Mouse (Mus musculus): ENCODE data around the gene Wdr74. TPM values are rescaled to one million over a fixed set of nuclear protein-coding genes. Genes with fewer than 3 reads are reported as not detected.

Gene Wdr74
- 91.0 and 95.2 TPM in 2 replicates for polyA plus RNA-seq (2015; fragmentation: Nextera tagmentation; extraction: Ambion mirVana)

GRCm38 (mm10) chr19:8735389-8736159 is at the start of gene Wdr74:
Gene Wdr74, plus strand, starts transcription at chr19:8735827.
- peak; percentile 94 for ATAC-seq (ENCODE audit: low FRiP score)
- peak within 1 kb of the TSS; percentile 77 for H3K4me3 ChIP-seq (replicated peaks)
- peak within 1 kb of the TSS; percentile 84 for H3K4me2 ChIP-seq
- peak within 1 kb of the TSS; percentile 85 for H3K9ac ChIP-seq (replicated peaks)
- H3K27ac ChIP-seq (replicated peaks), result peak within 1 kb of the TSS; percentile 86
- H3K4me1 ChIP-seq, result peaks cover 26% of the 10 kb centered on the region
- H3K36me3 ChIP-seq, result peaks cover 23% of the 10 kb centered on the region
- no peaks in the 10 kb centered on the region for H3K9me3 ChIP-seq (replicated peaks)
- under 1% methylated on average over 32 of the region's 32 CpGs for WGBS
- no peaks in the 10 kb centered on the region for H3K27me3 ChIP-seq (replicated peaks)

GRCm38 (mm10) chr19:8691871-8692539 is 43.6 kb upstream of the Wdr74 start:
- Histone ChIP-seq H3K4me3 (replicated peaks) (no peak overlapping the region), H3K9ac (replicated peaks) (no peak overlapping the region), H3K27me3 (replicated peaks) (no peaks in the 10 kb centered on the region), H3K9me3 (replicated peaks) (no peaks in the 10 kb centered on the region), H3K4me2 (no peak overlapping the region), H3K36me3 (no peaks in the 10 kb centered on the region), H3K27ac (replicated peaks) (no peak overlapping the region), H3K4me1 (no peaks in the 10 kb centered on the region)
- WGBS, result 52% methylated on average over 9 of the region's 9 CpGs
- ATAC-seq (ENCODE audit: low FRiP score), result no peak

GRCm38 (mm10) chr19:8692740-8693139 is 42.9 kb upstream of the Wdr74 start:
- Histone ChIP-seq H3K27me3 (replicated peaks) (no peaks in the 10 kb centered on the region), H3K9ac (replicated peaks) (no peak overlapping the region), H3K9me3 (replicated peaks) (no peaks in the 10 kb centered on the region), H3K4me3 (replicated peaks) (no peak overlapping the region), H3K36me3 (no peaks in the 10 kb centered on the region), H3K4me2 (no peak overlapping the region), H3K27ac (replicated peaks) (no peak overlapping the region), H3K4me1 (no peaks in the 10 kb centered on the region)
- 59% methylated on average over 5 of the region's 5 CpGs for WGBS
- ATAC-seq (ENCODE audit: low FRiP score), result no peak

- H3K4me3 ChIP-seq (replicated peaks), result no peak overlapping the region
- no peaks in the 10 kb centered on the region for H3K27me3 ChIP-seq (replicated peaks)
- no peaks in the 10 kb centered on the region for H3K36me3 ChIP-seq
- no peak overlapping the region for H3K27ac ChIP-seq (replicated peaks)
- no peaks in the 10 kb centered on the region for H3K4me1 ChIP-seq
- H3K4me2 ChIP-seq, result no peak overlapping the region
- no peak overlapping the region for H3K9ac ChIP-seq (replicated peaks)
- WGBS, result 59% methylated on average over 6 of the region's 6 CpGs
- ATAC-seq (ENCODE audit: low FRiP score), result no peak
- H3K9me3 ChIP-seq (replicated peaks), result no peaks in the 10 kb centered on the region
Observed at GRCm38 (mm10) chr19:8695330-8695729, 40.3 kb upstream of the Wdr74 start.

GRCm38 (mm10) chr19:8699652-8700051 is 36.0 kb upstream of the Wdr74 start:
- Histone ChIP-seq H3K9me3 (replicated peaks) (no peaks in the 10 kb centered on the region), H3K4me3 (replicated peaks) (no peak overlapping the region), H3K4me2 (no peak overlapping the region), H3K27ac (replicated peaks) (no peak overlapping the region), H3K4me1 (no peaks in the 10 kb centered on the region), H3K36me3 (no peaks in the 10 kb centered on the region), H3K9ac (replicated peaks) (no peak overlapping the region), H3K27me3 (replicated peaks) (no peaks in the 10 kb centered on the region)
- 82% methylated on average over 9 of the region's 9 CpGs for WGBS
- no peak for ATAC-seq (ENCODE audit: low FRiP score)

- ATAC-seq (ENCODE audit: low FRiP score), result no peak
- Histone ChIP-seq H3K9ac (replicated peaks) (no peak overlapping the region), H3K4me3 (replicated peaks) (no peak overlapping the region), H3K4me2 (no peak overlapping the region), H3K27ac (replicated peaks) (no peak overlapping the region), H3K27me3 (replicated peaks) (no peaks in the 10 kb centered on the region), H3K9me3 (replicated peaks) (no peaks in the 10 kb centered on the region), H3K36me3 (peaks cover 11% of the 10 kb centered on the region), H3K4me1 (no peaks in the 10 kb centered on the region)
- 62% methylated on average over 3 of the region's 3 CpGs for WGBS
Observed at GRCm38 (mm10) chr19:8702458-8702857, 33.2 kb upstream of the Wdr74 start.

- H3K27ac ChIP-seq (replicated peaks), result no peak overlapping the region
- H3K27me3 ChIP-seq (replicated peaks), result no peaks in the 10 kb centered on the region
- no peaks in the 10 kb centered on the region for H3K9me3 ChIP-seq (replicated peaks)
- no peaks in the 10 kb centered on the region for H3K4me1 ChIP-seq
- peaks cover 22% of the 10 kb centered on the region for H3K36me3 ChIP-seq
- H3K4me2 ChIP-seq, result no peak overlapping the region
- ATAC-seq (ENCODE audit: low FRiP score), result no peak
- no peak overlapping the region for H3K9ac ChIP-seq (replicated peaks)
- 54% methylated on average over 4 of the region's 4 CpGs for WGBS
- no peak overlapping the region for H3K4me3 ChIP-seq (replicated peaks)
Observed at GRCm38 (mm10) chr19:8703571-8703970, 32.1 kb upstream of the Wdr74 start.

GRCm38 (mm10) chr19:8705026-8705708 is 30.5 kb upstream of the Wdr74 start:
- Histone ChIP-seq H3K9me3 (replicated peaks) (no peaks in the 10 kb centered on the region), H3K27ac (replicated peaks) (no peak overlapping the region), H3K4me3 (replicated peaks) (no peak overlapping the region), H3K27me3 (replicated peaks) (no peaks in the 10 kb centered on the region), H3K4me1 (no peaks in the 10 kb centered on the region), H3K36me3 (peaks cover 37% of the 10 kb centered on the region), H3K9ac (replicated peaks) (no peak overlapping the region), H3K4me2 (no peak overlapping the region)
- 73% methylated on average over 6 of the region's 6 CpGs for WGBS
- ATAC-seq (ENCODE audit: low FRiP score), result no peak

- ATAC-seq (ENCODE audit: low FRiP score), result no peak
- WGBS, result 87% methylated on average over 6 of the region's 7 CpGs
- Histone ChIP-seq H3K4me3 (replicated peaks) (no peak overlapping the region), H3K9ac (replicated peaks) (no peak overlapping the region), H3K27ac (replicated peaks) (no peak overlapping the region), H3K4me1 (peaks cover 9% of the 10 kb centered on the region; the same call in 1 of the 2 replicates), H3K27me3 (replicated peaks) (no peaks in the 10 kb centered on the region), H3K9me3 (replicated peaks) (no peaks in the 10 kb centered on the region), H3K36me3 (peaks cover 46% of the 10 kb centered on the region), H3K4me2 (no peak overlapping the region)
Observed at GRCm38 (mm10) chr19:8706132-8706667, 29.4 kb upstream of the Wdr74 start.

- peaks cover 51% of the 10 kb centered on the region for H3K36me3 ChIP-seq
- ATAC-seq (ENCODE audit: low FRiP score), result no peak
Observed at GRCm38 (mm10) chr19:8706930-8707329, 28.7 kb upstream of the Wdr74 start.

GRCm38 (mm10) chr19:8708954-8709353 is 26.7 kb upstream of the Wdr74 start:
- Histone ChIP-seq H3K4me2 (no peak overlapping the region), H3K4me3 (replicated peaks) (no peak overlapping the region), H3K9me3 (replicated peaks) (no peaks in the 10 kb centered on the region), H3K9ac (replicated peaks) (no peak overlapping the region), H3K4me1 (peaks cover 30% of the 10 kb centered on the region), H3K36me3 (peaks cover 56% of the 10 kb centered on the region), H3K27me3 (replicated peaks) (no peaks in the 10 kb centered on the region), H3K27ac (replicated peaks) (no peak overlapping the region)
- 96% methylated on average over 8 of the region's 8 CpGs for WGBS
- ATAC-seq (ENCODE audit: low FRiP score), result no peak

More at GRCm38 (mm10) chr19:8706930-8707329, 28.7 kb upstream of the Wdr74 start:
- 98% methylated on average over 7 of the region's 7 CpGs for WGBS
- H3K4me3 ChIP-seq (replicated peaks), result no peak overlapping the region
- no peaks in the 10 kb centered on the region for H3K9me3 ChIP-seq (replicated peaks)
- no peak overlapping the region for H3K27ac ChIP-seq (replicated peaks)
- no peak overlapping the region for H3K4me2 ChIP-seq
- H3K9ac ChIP-seq (replicated peaks), result no peak overlapping the region
- peaks cover 15% of the 10 kb centered on the region for H3K4me1 ChIP-seq
- H3K27me3 ChIP-seq (replicated peaks), result no peaks in the 10 kb centered on the region
